Mouse (Mus musculus) cerebellum, adult 8-10 months (tissue): ENCODE results near the gene Atg13.
A peak's percentile ranks its signal among the peaks of the same experiment; 100 is the strongest.

ENCODE experiments used
- DNase-seq: peaks from one replicate; pipeline ENCODE4 v3.0.0; 2022

Gene Atg13

GRCm38 (mm10) chr2:91645811-91646210 lies 64.6 kb downstream of the Atg13 start:
- DNase-seq, result no peak

DNA sequence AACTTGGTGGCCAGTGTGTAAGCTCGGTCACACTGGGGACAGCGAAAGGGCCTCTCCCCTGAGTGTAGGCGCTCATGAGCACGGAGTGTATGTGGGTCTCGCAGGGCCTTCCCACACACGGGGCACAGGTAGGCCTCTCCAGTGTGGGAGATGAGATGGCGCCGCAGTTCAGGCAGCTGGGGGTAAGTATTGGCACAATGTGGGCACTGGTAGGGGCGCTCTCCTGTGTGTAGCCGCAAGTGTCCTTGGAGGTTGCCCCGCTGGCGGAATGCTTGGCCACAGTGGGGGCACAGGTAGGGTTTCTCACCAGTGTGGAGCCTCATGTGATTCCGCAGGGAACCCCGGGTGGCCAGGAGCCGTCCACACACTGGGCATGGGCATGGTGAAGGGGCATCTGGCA lies 65.0 kb downstream of the Atg13 start:
- DNase-seq, result no peak

DNA sequence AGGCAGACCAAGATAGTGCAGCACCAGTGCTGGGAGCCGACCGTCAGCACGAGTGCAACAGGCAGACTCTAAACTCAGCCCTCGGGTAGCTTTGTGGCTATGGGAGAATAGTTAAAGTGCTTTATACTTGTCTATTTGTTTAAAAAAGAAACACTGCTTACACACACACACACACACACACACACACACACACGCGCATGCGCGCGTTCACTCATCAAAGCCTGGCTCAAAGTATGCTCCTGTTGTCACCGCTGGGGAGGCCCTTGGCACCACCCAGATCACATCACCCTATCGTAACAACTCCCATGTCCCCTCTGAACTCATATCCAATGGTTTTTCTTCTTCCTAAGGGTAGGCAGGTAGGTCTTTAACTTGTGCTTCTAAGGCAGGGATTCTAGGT lies 66.4 kb downstream of the Atg13 start:
- no peak for DNase-seq

DNA sequence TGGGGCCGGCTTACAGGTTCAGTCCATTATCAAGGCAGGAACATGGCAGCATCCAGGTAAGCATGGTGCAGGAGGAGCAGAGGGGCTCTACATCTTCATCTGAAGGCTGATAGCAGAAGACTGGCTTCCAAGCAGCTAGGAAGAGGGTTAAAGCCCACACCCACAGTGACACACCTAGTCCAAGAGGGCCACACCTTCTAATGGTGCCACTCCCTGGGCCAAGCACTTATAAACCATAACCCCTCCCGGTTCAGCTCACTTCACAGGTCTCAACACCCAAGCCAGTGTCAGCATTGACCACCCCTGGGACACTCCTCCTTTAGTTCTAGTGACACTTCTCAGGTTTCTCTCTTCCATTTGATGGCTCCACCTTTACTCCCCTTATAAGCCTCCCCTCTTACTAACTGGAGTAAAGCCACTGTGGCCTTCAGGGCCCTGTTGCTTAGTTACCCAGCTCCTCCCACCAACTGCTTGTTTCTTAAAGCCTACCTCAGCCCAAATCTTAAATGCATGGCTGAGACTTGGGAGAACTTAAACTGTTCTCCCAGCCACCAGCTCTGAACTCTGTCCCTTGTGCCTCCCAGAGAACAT lies 67.5 kb downstream of the Atg13 start:
- DNase-seq, result no peak

- no peak for DNase-seq
Measured at GRCm38 (mm10) chr2:91638931-91639330, 71.4 kb downstream of the Atg13 start.

DNA sequence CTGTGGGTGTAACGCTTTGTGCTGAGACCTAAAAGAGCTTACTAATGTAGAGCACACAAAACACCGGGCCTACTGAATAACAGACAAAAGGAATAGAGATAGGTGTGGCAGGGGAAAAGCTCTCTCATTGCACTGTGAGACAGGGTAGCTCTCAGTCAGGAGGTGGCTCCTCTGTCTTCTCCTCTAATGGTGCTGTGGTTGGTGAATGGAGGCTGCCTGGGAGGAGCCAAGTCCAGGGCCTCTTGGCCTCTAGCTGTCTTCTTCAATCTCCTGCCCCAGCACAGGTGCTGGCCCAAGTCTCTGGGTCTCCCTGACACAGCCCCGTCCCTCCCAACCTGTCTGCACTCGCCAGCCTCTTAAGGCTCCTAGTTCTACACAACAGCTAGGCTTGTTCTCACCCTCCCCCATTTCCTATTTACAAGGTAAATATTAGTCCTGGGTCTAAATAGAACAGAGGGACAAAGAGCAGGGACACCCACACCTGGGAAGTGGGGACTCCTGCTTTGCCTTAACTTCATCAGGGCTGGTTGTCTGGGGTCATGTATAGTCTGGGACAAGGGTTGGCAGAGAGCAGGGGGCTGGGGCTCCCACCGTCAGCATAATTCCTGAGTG lies 73.5 kb downstream of the Atg13 start:
- no peak for DNase-seq

DNA sequence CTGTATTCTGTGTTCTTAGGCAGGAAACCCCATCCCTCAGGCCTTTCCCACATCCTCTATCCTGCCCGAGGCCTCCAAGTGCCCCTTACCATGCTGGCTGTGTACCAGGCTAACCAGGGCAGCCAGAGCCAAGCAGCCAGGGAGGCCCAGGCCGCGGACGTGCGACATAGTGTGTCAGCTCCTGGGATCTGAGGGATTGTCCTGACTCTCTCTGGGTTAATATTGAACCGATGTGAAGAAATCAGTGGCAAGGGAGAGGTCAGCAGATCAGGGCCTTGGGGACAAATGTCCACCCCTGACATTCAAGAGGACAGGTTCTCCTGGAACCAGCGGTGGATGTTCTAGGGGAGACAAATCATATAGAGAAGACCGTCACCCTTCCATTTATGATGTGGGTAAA lies 74.1 kb downstream of the Atg13 start, which contains the start of gene F2:
Gene F2 (minus strand): TSS at position 186 of the 400 bp plus-strand sequence.
- no peak for DNase-seq

- no peak for DNase-seq
Measured at GRCm38 (mm10) chr2:91635486-91635885, 74.9 kb downstream of the Atg13 start.

DNA sequence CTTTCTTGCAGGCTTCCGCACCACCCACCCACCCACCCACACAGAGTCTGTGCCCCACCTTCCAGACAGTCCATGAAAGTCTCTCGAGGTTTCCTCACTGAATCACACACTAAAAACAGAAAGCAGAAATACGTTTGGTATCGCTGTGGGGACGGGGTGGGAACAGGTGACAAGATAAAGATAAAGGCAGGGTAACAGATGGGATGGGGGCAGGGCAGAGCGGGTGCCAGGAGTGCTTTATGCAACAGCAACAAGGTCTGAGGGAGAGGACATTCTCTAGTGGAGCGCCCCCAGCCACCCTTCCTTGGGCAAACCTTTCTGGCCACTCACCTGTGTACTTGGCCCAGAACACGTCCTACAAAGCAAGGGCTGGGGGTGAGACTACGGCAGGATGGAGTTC lies 75.5 kb downstream of the Atg13 start:
- peak; percentile 30 for DNase-seq

- no peak for DNase-seq
Measured at GRCm38 (mm10) chr2:91633334-91633977, 76.9 kb downstream of the Atg13 start.

DNA sequence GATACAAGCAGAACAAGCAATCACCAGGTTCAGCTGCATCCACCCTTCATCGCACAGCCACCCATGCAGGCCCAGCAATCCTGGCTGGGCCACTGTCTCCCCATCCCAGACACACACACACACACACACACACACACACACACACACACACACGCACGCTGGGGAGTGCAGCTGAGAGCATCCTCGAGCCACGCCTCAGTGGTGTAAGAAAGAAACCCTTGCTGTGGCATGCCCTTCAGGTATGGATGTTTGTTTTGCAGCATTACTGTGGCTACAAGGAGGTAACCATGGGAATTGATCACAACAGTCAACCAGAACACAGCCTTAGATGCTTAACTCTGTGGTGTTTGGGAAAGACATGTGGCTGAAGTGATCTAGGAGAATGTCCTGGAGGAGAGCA lies 78.1 kb downstream of the Atg13 start:
- DNase-seq, result no peak

DNA sequence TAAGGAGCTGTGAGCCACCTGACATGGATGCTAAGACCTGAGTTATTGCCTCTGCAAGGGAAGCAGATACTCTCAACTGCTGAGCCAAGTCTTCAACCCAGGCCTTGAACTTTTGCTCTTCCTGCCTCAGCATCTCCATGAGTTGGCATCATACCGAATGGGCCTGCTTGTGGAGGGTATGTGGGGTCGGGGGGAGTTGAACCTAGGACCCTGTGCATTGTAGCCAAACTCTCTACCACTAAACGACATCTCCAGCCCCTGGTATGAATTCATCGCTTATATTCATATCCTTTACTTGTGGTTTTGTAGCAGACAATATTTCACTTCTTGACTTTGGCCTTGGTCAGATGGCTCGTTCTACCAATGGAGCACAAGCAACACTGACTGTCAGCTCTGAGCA lies 78.5 kb downstream of the Atg13 start:
- DNase-seq, result no peak

DNA sequence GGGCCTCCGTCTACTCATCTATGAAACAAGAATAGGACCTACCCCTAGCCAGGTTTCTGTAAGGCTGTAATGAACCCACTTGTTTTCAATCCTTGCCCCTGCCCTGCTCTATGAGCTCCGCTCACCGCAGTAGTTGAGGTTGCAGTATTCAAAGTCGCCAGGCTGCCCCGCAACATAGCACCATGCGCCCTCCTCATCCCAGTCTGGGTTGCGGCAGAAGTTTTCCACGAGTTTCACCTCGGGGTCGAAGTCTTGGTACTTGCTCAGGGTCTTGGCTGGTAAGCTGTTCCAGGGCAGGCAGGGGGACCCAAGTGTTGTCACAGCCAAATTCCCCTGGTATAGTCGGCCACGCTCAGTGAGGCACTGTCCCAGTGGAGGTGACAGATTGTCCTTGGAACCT lies 80.0 kb downstream of the Atg13 start:
- no peak for DNase-seq

DNA sequence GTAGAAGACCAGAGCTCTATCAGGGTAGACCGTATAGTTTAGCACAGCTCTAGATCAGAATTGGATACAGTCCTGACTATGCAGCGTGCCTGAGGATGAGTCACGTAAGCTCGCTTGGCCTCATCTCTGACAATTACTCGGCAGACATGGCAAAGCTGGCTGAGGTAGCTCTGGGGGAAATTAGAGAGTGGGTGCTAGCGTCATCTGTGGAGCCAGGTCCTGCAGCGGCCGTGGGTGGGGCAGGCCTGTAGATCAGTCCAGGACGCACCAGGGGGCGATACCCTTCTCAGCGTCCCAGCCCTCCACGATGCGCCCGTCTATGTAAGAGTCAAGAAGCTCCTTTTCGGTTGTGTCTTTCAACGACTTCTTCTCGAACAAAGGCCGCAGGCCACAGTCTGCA lies 80.7 kb downstream of the Atg13 start:
- no peak for DNase-seq

DNA sequence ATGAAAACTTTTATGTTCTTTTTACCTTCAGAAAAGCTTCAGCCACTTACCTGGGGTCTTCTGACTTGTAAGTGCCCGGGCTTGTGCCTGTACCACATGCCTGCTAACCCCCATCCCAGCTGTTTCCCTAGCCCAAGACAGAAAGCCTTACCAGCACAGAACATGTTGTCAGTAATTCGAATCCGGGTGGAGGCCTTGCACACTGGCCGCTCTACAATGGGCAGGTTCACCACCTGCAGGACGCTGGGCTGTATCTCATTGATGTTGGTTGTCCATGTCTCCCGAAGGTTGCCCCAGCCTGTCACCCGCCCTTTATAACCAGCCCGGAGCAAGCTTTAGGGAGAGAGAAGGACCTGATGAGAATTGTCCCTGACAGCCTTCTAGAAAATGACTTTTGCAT lies 82.2 kb downstream of the Atg13 start:
- no peak for DNase-seq

- DNase-seq, result no peak
Measured at GRCm38 (mm10) chr2:91627486-91627885, 82.9 kb downstream of the Atg13 start.
